Mouse (Mus musculus) MEL (cell line): ENCODE results near the gene Kcnmb4.

Experiments
- CHD2 ChIP-seq: IDR thresholded peaks from 2 replicates; pipeline ENCODE4 v1.6.1; 2011; ENCODE audit warnings: low read length, improper control_type of control experiment
- CTCF ChIP-seq, 3 experiments: IDR thresholded peaks in 2 of 3; conservative IDR thresholded peaks in 1 of 3; 2 replicates each; pipeline ENCODE4 v1.5.1; 2011 to 2012; ENCODE audit warnings: low read length in 3 of 3, low read depth in 2 of 3, mild to moderate bottlenecking in 2 of 3, improper control_type of control experiment in 1 of 3, inconsistent platforms in 1 of 3, mixed read lengths in 1 of 3, moderate library complexity in 1 of 3; ENCODE audit not compliant: control insufficient read depth in 1 of 3, insufficient read depth in 1 of 3, poor library complexity in 1 of 3, severe bottlenecking in 1 of 3
- EP300 ChIP-seq, 2 experiments: IDR thresholded peaks; 2 replicates each; pipeline ENCODE4 v1.6.1; 2011; ENCODE audit warnings: improper control_type of control experiment in 2 of 2, low read length in 2 of 2, low read depth in 1 of 2, mild to moderate bottlenecking in 1 of 2
- MAFK ChIP-seq: IDR thresholded peaks from 2 replicates; pipeline ENCODE4 v1.6.1; 2011; ENCODE audit warnings: low read depth, mild to moderate bottlenecking, low read length, improper control_type of control experiment, borderline replicate concordance
- MAX ChIP-seq: IDR thresholded peaks from 2 replicates; pipeline ENCODE4 v1.6.1; 2011; ENCODE audit warnings: low read length, improper control_type of control experiment
- NELFE ChIP-seq: IDR thresholded peaks from 2 replicates; pipeline ENCODE4 v1.6.1; 2011; ENCODE audit warnings: low read depth, low read length, improper control_type of control experiment
- NRF1 ChIP-seq: IDR thresholded peaks from 2 replicates; pipeline ENCODE4 v1.6.1; 2014; ENCODE audit warnings: low read depth, mild to moderate bottlenecking, inconsistent platforms, low read length, improper control_type of control experiment, moderate library complexity; ENCODE audit not compliant: poor library complexity, insufficient read depth, severe bottlenecking
- POLR2A ChIP-seq, 2 experiments: IDR thresholded peaks; 2 replicates each; pipeline ENCODE4 v1.6.1; 2011 to 2012; ENCODE audit warnings: low read length in 2 of 2, mild to moderate bottlenecking in 2 of 2, control low read depth in 1 of 2, improper control_type of control experiment in 1 of 2, low read depth in 1 of 2, moderate library complexity in 1 of 2; ENCODE audit not compliant: control insufficient read depth in 1 of 2, insufficient read depth in 1 of 2, poor library complexity in 1 of 2
- POLR2AphosphoS2 ChIP-seq: IDR thresholded peaks from 2 replicates; pipeline ENCODE4 v1.6.1; 2011; ENCODE audit warnings: low read length, improper control_type of control experiment
- TBP ChIP-seq: IDR thresholded peaks from 2 replicates; pipeline ENCODE4 v1.8.0; 2011; ENCODE audit warnings: low read depth, low read length, improper control_type of control experiment
- ZC3H11A ChIP-seq: IDR thresholded peaks from 2 replicates; pipeline ENCODE4 v1.6.1; 2012; ENCODE audit warnings: low read depth, mild to moderate bottlenecking, inconsistent platforms, low read length, improper control_type of control experiment

DNA sequence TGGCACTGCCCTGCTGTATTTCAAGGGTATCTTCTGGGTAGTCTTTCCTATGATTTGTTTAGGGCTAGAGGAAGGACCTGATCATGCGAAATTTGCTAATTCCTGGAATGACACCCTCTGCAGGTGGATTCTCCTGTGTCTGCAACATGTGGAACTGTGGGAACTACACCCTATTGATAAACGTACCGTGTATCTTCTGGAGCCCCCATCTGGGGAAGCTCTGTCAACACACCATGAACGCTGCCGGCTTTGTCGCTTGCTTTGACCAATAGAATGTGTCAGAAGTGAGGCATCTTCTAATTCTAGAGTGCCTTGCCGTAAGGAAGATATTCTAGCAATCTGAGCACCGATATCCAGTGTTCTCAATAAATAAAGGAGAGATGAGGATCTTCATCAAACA, 28.9 kb downstream of the Kcnmb4 start:
- TF ChIP-seq ZC3H11A (no peak), CTCF (IDR thresholded peaks at IDR 0.05 in 2 of 3, conservative IDR thresholded peaks at IDR 0.05 in 1 of 3; ENCODE audit: control insufficient read depth in 1 of 3, insufficient read depth in 1 of 3, low read depth in 2 of 3, low read length in 3 of 3, poor library complexity in 1 of 3, severe bottlenecking in 1 of 3) (no peak), EP300 (IDR thresholded peaks at IDR 0.05; ENCODE audit: low read depth in 1 of 2, low read length in 2 of 2) (no peak), MAFK (no peak), NELFE (no peak), POLR2A (IDR thresholded peaks at IDR 0.05; ENCODE audit: control insufficient read depth in 1 of 2, insufficient read depth in 1 of 2, low read depth in 1 of 2, low read length in 2 of 2, poor library complexity in 1 of 2) (no peak), POLR2AphosphoS2 (no peak), MAX (no peak), TBP (no peak), NRF1 (no peak), CHD2 (no peak)
